Mouse (Mus musculus) v-Abl transformed pro-B cells (cell line): Measurements from ENCODE around the gene Med19.

Source experiments
- in situ Hi-C, 2 experiments: fragments of 400-800 bp; cut with MboI; formaldehyde crosslinking; loops; one replicate each; pipeline ENCODE4 v1.15.1; 2025; ENCODE audit not compliant: unreplicated experiment in 2 of 2

The Med19 gene

GRCm38 (mm10) chr2:84715562-84716361 lies 37.6 kb downstream of the Med19 start:
- in situ Hi-C loops = loop anchor here in 1 of 2 experiments (25.0 kb wide), 1 partner anchor 322 kb away; the partner anchor contains the start of genes P2rx3, Ssrp1 and Tnks1bp1

- in situ Hi-C loops = loop anchor here in 1 of 2 experiments (25.0 kb wide), 1 partner anchor 321 kb away; the partner anchor contains the start of genes P2rx3, Ssrp1 and Tnks1bp1
These were observed 38.5 kb downstream of the Med19 start for GRCm38 (mm10) chr2:84716423-84717355.

GRCm38 (mm10) chr2:84717357-84717756 lies 39.2 kb downstream of the Med19 start:
- in situ Hi-C loops = loop anchor here in 1 of 2 experiments (25.0 kb wide), 1 partner anchor 320 kb away; the partner anchor contains the start of genes P2rx3, Ssrp1 and Tnks1bp1

GRCm38 (mm10) chr2:84720718-84721117 lies 42.5 kb downstream of the Med19 start:
- in situ Hi-C loops = loop anchor here (10.0 to 25.0 kb wide), 2 partner anchors 314 to 317 kb away; partner anchors contain the start of genes P2rx3 (in 2 of the 2), Ssrp1 (in 2 of the 2) and Tnks1bp1 (in 1 of the 2)

- in situ Hi-C loops = loop anchor here (10.0 to 25.0 kb wide), 2 partner anchors 314 to 316 kb away; partner anchors contain the start of genes P2rx3 (in 2 of the 2), Ssrp1 (in 2 of the 2) and Tnks1bp1 (in 1 of the 2)
These were observed 43.0 kb downstream of the Med19 start for GRCm38 (mm10) chr2:84721182-84721581.

GRCm38 (mm10) chr2:84723856-84724255 lies 45.7 kb downstream of the Med19 start:
- in situ Hi-C loops = loop anchor here (10.0 to 25.0 kb wide), 2 partner anchors 311 to 313 kb away; partner anchors contain the start of genes P2rx3 (in 2 of the 2), Ssrp1 (in 2 of the 2) and Tnks1bp1 (in 1 of the 2)

- in situ Hi-C loops = loop anchor here (5.0 to 10.0 kb wide), 2 partner anchors 48 to 309 kb away; partner anchors contain the start of genes Gm28635 (in 1 of the 2), Med19 (in 1 of the 2), P2rx3 (in 1 of the 2) and Ssrp1 (in 1 of the 2)
These were observed 47.6 kb downstream of the Med19 start for GRCm38 (mm10) chr2:84725770-84726169.

- in situ Hi-C loops = loop anchor here (5.0 to 10.0 kb wide), 2 partner anchors 49 to 308 kb away; partner anchors contain the start of genes Gm28635 (in 1 of the 2), Med19 (in 1 of the 2), P2rx3 (in 1 of the 2) and Ssrp1 (in 1 of the 2)
These were observed 48.5 kb downstream of the Med19 start for GRCm38 (mm10) chr2:84726716-84727115.

- in situ Hi-C loops = loop anchor here (5.0 to 10.0 kb wide), 2 partner anchors 50 to 307 kb away; partner anchors contain the start of genes Gm28635 (in 1 of the 2), Med19 (in 1 of the 2), P2rx3 (in 1 of the 2) and Ssrp1 (in 1 of the 2)
These were observed 49.1 kb downstream of the Med19 start, which contains the start of gene Clp1 for GRCm38 (mm10) chr2:84727172-84727858. Gene Clp1, minus strand, starts transcription at chr2:84727350.

- in situ Hi-C loops = loop anchor here (5.0 to 10.0 kb wide), 2 partner anchors 51 to 307 kb away; partner anchors contain the start of genes Gm28635 (in 1 of the 2), Med19 (in 1 of the 2), P2rx3 (in 1 of the 2) and Ssrp1 (in 1 of the 2)
These were observed 50.0 kb downstream of the Med19 start for GRCm38 (mm10) chr2:84728191-84728590.

- in situ Hi-C loops = no loop called here
These were observed 53.0 kb downstream of the Med19 start for GRCm38 (mm10) chr2:84731206-84731605.

GRCm38 (mm10) chr2:84732394-84732793 lies 54.2 kb downstream of the Med19 start:
- in situ Hi-C loops = no loop called here

- in situ Hi-C loops = no loop called here
These were observed 55.5 kb downstream of the Med19 start, which contains the start of gene Ypel4 for GRCm38 (mm10) chr2:84733579-84734300. Gene Ypel4, plus strand, starts transcription at chr2:84734058.

- in situ Hi-C loops = no loop called here
These were observed 56.2 kb downstream of the Med19 start for GRCm38 (mm10) chr2:84734351-84734864.

GRCm38 (mm10) chr2:84734919-84735318 lies 56.7 kb downstream of the Med19 start:
- in situ Hi-C loops = no loop called here

GRCm38 (mm10) chr2:84735346-84735920 lies 57.2 kb downstream of the Med19 start:
- in situ Hi-C loops = no loop called here

GRCm38 (mm10) chr2:84736312-84737161 lies 58.3 kb downstream of the Med19 start:
- in situ Hi-C loops = no loop called here
